Mouse (Mus musculus): ENCODE results near the gene Gm38394. TPM values are rescaled to one million over a fixed set of nuclear protein-coding genes. Genes with fewer than 3 reads are reported as not detected.
A peak's percentile ranks its signal among the peaks of the same experiment; 100 is the strongest.

The Gm38394 gene
- total RNA-seq, 2 experiments from 2014 or later: 27.8 to 34.4 TPM

- DNase-seq: no peak
Measured at GRCm38 (mm10) chr1:133663427-133663826, 2.3 kb upstream of the Gm38394 start.

- no peak for DNase-seq
Measured at GRCm38 (mm10) chr1:133662941-133663340, 1.8 kb upstream of the Gm38394 start.

GRCm38 (mm10) chr1:133660466-133661202 lies 484 bp downstream of the Gm38394 start, which contains the start of gene Zbed6:
Zbed6 (minus strand) TSS chr1:133660885.
- DNase-seq: peak; percentile 70 to 86

- DNase-seq: no peak
Measured at GRCm38 (mm10) chr1:133658878-133659277, 2.2 kb downstream of the Gm38394 start.

GRCm38 (mm10) chr1:133656811-133657210 lies 4.3 kb downstream of the Gm38394 start:
- DNase-seq: no peak

- DNase-seq: no peak
Measured at GRCm38 (mm10) chr1:133653033-133653432, 8.1 kb downstream of the Gm38394 start.

GRCm38 (mm10) chr1:133650288-133651055 lies 10.6 kb downstream of the Gm38394 start:
- DNase-seq: no peak

GRCm38 (mm10) chr1:133645652-133646051 lies 15.5 kb downstream of the Gm38394 start:
- DNase-seq: no peak

GRCm38 (mm10) chr1:133641163-133641562 lies 20.0 kb downstream of the Gm38394 start:
- DNase-seq: no peak

- no peak for DNase-seq
Measured at GRCm38 (mm10) chr1:133638517-133638916, 22.6 kb downstream of the Gm38394 start.

GRCm38 (mm10) chr1:133632168-133632567 lies 28.9 kb downstream of the Gm38394 start:
- no peak for DNase-seq

GRCm38 (mm10) chr1:133625052-133625451 lies 36.1 kb downstream of the Gm38394 start:
- DNase-seq: no peak

- no peak for DNase-seq
Measured at GRCm38 (mm10) chr1:133618311-133618710, 42.8 kb downstream of the Gm38394 start.

GRCm38 (mm10) chr1:133617908-133618307 lies 43.2 kb downstream of the Gm38394 start:
- no peak for DNase-seq

- DNase-seq: no peak
Measured at GRCm38 (mm10) chr1:133613817-133614216, 47.3 kb downstream of the Gm38394 start.

GRCm38 (mm10) chr1:133611436-133611835 lies 49.7 kb downstream of the Gm38394 start:
- DNase-seq: no peak

- no peak for DNase-seq
Measured at GRCm38 (mm10) chr1:133610601-133611000, 50.5 kb downstream of the Gm38394 start.

- peak; percentile 97 to 98 for DNase-seq
Measured at GRCm38 (mm10) chr1:133609771-133610502, 51.2 kb downstream of the Gm38394 start, which contains the start of gene Snrpe. Snrpe (minus strand) TSS chr1:133610291.

- DNase-seq: no peak
Measured at GRCm38 (mm10) chr1:133603174-133603573, 57.9 kb downstream of the Gm38394 start.

- DNase-seq: no peak
Measured at GRCm38 (mm10) chr1:133596298-133597007, 64.7 kb downstream of the Gm38394 start.

GRCm38 (mm10) chr1:133585995-133586537 lies 75.1 kb downstream of the Gm38394 start:
- no peak for DNase-seq

- no peak for DNase-seq
Measured at GRCm38 (mm10) chr1:133571293-133571692, 89.8 kb downstream of the Gm38394 start.

Data from adrenal gland, postnatal 36 days (tissue).